8 mouse cellular contexts compared by ENCODE assay signal in the genomic region with DNA sequence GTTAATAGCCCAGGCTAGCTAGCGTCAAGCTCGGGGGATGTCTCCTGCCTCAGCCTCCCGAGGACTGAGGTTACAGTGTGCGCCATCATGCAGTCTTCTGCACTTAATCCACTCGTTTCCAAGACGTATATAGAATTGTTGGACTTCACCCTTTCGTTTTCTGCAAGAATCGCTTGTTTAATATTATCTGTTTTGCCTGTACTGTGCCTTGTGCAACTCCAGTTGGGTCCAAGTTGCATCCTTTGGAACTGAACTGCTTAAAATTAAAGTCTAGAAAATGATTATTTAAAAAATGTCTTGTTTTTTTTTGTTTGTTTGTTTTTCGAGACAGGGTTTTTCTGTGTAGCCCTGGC. TPM values are rescaled to one million over a fixed set of nuclear protein-coding genes. Genes with fewer than 3 reads are reported as not detected.
DNase-seq lines count a peak whose midpoint lies in the region; ATAC-seq and TF ChIP-seq lines count a peak whose summit lies in the region.

No protein-coding gene starts in this region.

- intact Hi-C loops in left cerebral cortex, postnatal 25 days (cut with DNase I): loop anchor here (5.0 kb wide), 1 partner anchor 114 kb away; no protein-coding TSS in a partner anchor

- no peak for TF ChIP-seq CTCF in layer of hippocampus, adult 2 months (conservative IDR thresholded peaks at IDR 0.05)
- TF ChIP-seq CTCF in hindbrain, postnatal 0 days (IDR thresholded peaks at IDR 0.05; ENCODE audit: low read depth): no peak
- no peak for TF ChIP-seq CTCF in midbrain, postnatal 0 days (IDR thresholded peaks at IDR 0.05)

- ATAC-seq in embryonic facial prominence, embryonic 12.5 days (ENCODE audit: insufficient number of reproducible peaks, insufficient read depth, low FRiP score, low TSS enrichment): peak; percentile 22; the same call in 1 of the 2 replicates
- no peak for ATAC-seq in hindbrain, postnatal 0 days
- no peak for ATAC-seq in midbrain, postnatal 0 days (ENCODE audit: low FRiP score)

- no peaks in the 10 kb centered on the region for H3K36me3 ChIP-seq in embryonic facial prominence, embryonic 12.5 days
- H3K36me3 ChIP-seq in hindbrain, postnatal 0 days (ENCODE audit: insufficient read depth, low read length): no peaks in the 10 kb centered on the region
- H3K36me3 ChIP-seq in midbrain, postnatal 0 days (ENCODE audit: insufficient read depth, low read length): no peaks in the 10 kb centered on the region

- no peak for DNase-seq in layer of hippocampus, adult 2 months (ENCODE audit: low spot score in 2 of 2)
- no peak for DNase-seq in layer of hippocampus, postnatal 25 days (ENCODE audit: extremely low spot score in 1 of 2, low spot score in 1 of 2)
- DNase-seq in hindbrain, postnatal 0 days (ENCODE audit: low spot score): no peak
- DNase-seq in midbrain, postnatal 0 days (ENCODE audit: low spot score): no peak
- no peak for DNase-seq in layer of hippocampus, adult 11-12 months (ENCODE audit: low spot score)
- DNase-seq in left cerebral cortex, postnatal 25 days (ENCODE audit: low spot score in 2 of 2): no peak
- no peak for DNase-seq in ovary, postnatal 10 days (ENCODE audit: low spot score)

- H3K27ac ChIP-seq in layer of hippocampus, adult 2 months: peak overlapping the region; percentile 100
- peak overlapping the region; percentile 98 for H3K27ac ChIP-seq in embryonic facial prominence, embryonic 12.5 days
- peak overlapping the region; percentile 100 for H3K27ac ChIP-seq in hindbrain, postnatal 0 days
- peak overlapping the region; percentile 99 for H3K27ac ChIP-seq in midbrain, postnatal 0 days (ENCODE audit: low read depth, low read length)

- 14% methylated on average over 9 of the region's 9 CpGs for WGBS in embryonic facial prominence, embryonic 12.5 days
- WGBS in hindbrain, postnatal 0 days: 13% methylated on average over 9 of the region's 9 CpGs
- WGBS in midbrain, postnatal 0 days: 10% methylated on average over 9 of the region's 9 CpGs

- H3K9ac ChIP-seq in embryonic facial prominence, embryonic 12.5 days: peak overlapping the region; percentile 74
- H3K9ac ChIP-seq in hindbrain, postnatal 0 days (replicated peaks; ENCODE audit: low read length): peak overlapping the region; percentile 100
- peak overlapping the region; percentile 99 for H3K9ac ChIP-seq in midbrain, postnatal 0 days (replicated peaks; ENCODE audit: low read length, poor library complexity, severe bottlenecking)

- no peaks in the 10 kb centered on the region for H3K9me3 ChIP-seq in embryonic facial prominence, embryonic 12.5 days
- no peaks in the 10 kb centered on the region for H3K9me3 ChIP-seq in hindbrain, postnatal 0 days (ENCODE audit: low read length)
- H3K9me3 ChIP-seq in midbrain, postnatal 0 days (ENCODE audit: low read length): no peaks in the 10 kb centered on the region

- H3K4me1 ChIP-seq in embryonic facial prominence, embryonic 12.5 days: peaks cover 8% of the 10 kb centered on the region
- H3K4me1 ChIP-seq in hindbrain, postnatal 0 days (ENCODE audit: insufficient read depth, low read length): 0 out of 2 replicates have a peak, but pooled peaks cover 6% of the 10 kb centered on the region
- H3K4me1 ChIP-seq in midbrain, postnatal 0 days (ENCODE audit: insufficient read depth, low read length): peaks cover 5% of the 10 kb centered on the region; the same call in 1 of the 2 replicates

- no peaks in the 10 kb centered on the region for H3K27me3 ChIP-seq in embryonic facial prominence, embryonic 12.5 days
- no peaks in the 10 kb centered on the region for H3K27me3 ChIP-seq in hindbrain, postnatal 0 days (ENCODE audit: insufficient read depth, low read length)
- no peaks in the 10 kb centered on the region for H3K27me3 ChIP-seq in midbrain, postnatal 0 days (ENCODE audit: insufficient read depth, low read length)

- peak overlapping the region; percentile 96 for H3K4me3 ChIP-seq in layer of hippocampus, adult 2 months
- peak overlapping the region; percentile 91 for H3K4me3 ChIP-seq in embryonic facial prominence, embryonic 12.5 days
- H3K4me3 ChIP-seq in hindbrain, postnatal 0 days (ENCODE audit: low read length): peak overlapping the region; percentile 99
- H3K4me3 ChIP-seq in midbrain, postnatal 0 days (ENCODE audit: low read depth, low read length): peak overlapping the region; percentile 92

- peak overlapping the region; percentile 65 for H3K4me2 ChIP-seq in embryonic facial prominence, embryonic 12.5 days (replicated peaks)
- peak overlapping the region; percentile 69 for H3K4me2 ChIP-seq in hindbrain, postnatal 0 days (ENCODE audit: low read depth, low read length)
- H3K4me2 ChIP-seq in midbrain, postnatal 0 days (ENCODE audit: low read depth, low read length, poor library complexity, severe bottlenecking): peak overlapping the region; percentile 69

RNA-seq across cellular contexts. Expression of a gene that starts 0.9 kb away (rescaled TPM):
- total RNA-seq in layer of hippocampus, adult 2 months (2021): 10 to 100 TPM; 21.0 to 21.6 TPM
- 10 to 100 TPM; 16.0 to 19.1 TPM for total RNA-seq in layer of hippocampus, postnatal 25 days (2021)
- polyA plus RNA-seq in embryonic facial prominence, embryonic 12.5 days (2016; fragmentation: Nextera tagmentation; extraction: Ambion mirVana): 4.7 and 4.9 TPM in 2 replicates
- total RNA-seq in hindbrain, postnatal 0 days (2014; rRNA removed): 12.3 and 13.4 TPM in 2 replicates
- 2.3 and 2.7 TPM in 2 replicates for polyA plus RNA-seq in hindbrain, postnatal 0 days (2015; fragmentation: Nextera tagmentation; extraction: Ambion mirVana)
- total RNA-seq in midbrain, postnatal 0 days (2014; rRNA removed): 13.2 and 15.0 TPM in 2 replicates
- 2.2 and 2.4 TPM in 2 replicates for polyA plus RNA-seq in midbrain, postnatal 0 days (2015; fragmentation: Nextera tagmentation; extraction: Ambion mirVana)
- total RNA-seq in left cerebral cortex, postnatal 25 days (2021): 10 to 100 TPM; 19.5 to 20.7 TPM
